Mouse (Mus musculus) hindbrain, embryonic 10.5 days (tissue): ENCODE results near the gene Olfr796. TPM values are rescaled to one million over a fixed set of nuclear protein-coding genes. Genes with fewer than 3 reads are reported as not detected.

Experiments
- DNase-seq: peaks from one replicate; pipeline ENCODE4 v3.0.0-alpha.2; 2017; ENCODE audit warnings: low spot score
- H3K27ac ChIP-seq: fragments of 300-500 bp; sonication (generic); 2 replicates; pipeline ENCODE4 v1.5.1; 2016; ENCODE audit warnings: mild to moderate bottlenecking, moderate library complexity
- H3K27me3 ChIP-seq: fragments of 300-500 bp; sonication (generic); 2 replicates; pipeline ENCODE4 v1.6.1; 2016; ENCODE audit warnings: mild to moderate bottlenecking; ENCODE audit not compliant: poor library complexity, insufficient read depth, severe bottlenecking
- H3K36me3 ChIP-seq: fragments of 300-500 bp; sonication (generic); 2 replicates; pipeline ENCODE4 v1.6.1; 2016; ENCODE audit warnings: mild to moderate bottlenecking, moderate library complexity
- H3K4me1 ChIP-seq: fragments of 300-500 bp; sonication (generic); replicated peaks from 2 replicates; pipeline ENCODE4 v1.6.1; 2016; ENCODE audit warnings: mild to moderate bottlenecking
- H3K4me3 ChIP-seq: fragments of 300-500 bp; sonication (generic); 2 replicates; pipeline ENCODE4 v1.5.1; 2016; ENCODE audit warnings: mild to moderate bottlenecking, moderate library complexity
- H3K9me3 ChIP-seq: fragments of 300-500 bp; sonication (generic); 2 replicates; pipeline ENCODE4 v1.6.1; 2016; ENCODE audit warnings: mild to moderate bottlenecking, moderate library complexity
- WGBS: fragments of 180-500 bp; shearing (Covaris S2); methylation state at CpG from one replicate; pipeline ENCODE4 v1.1.7; 2016; 5-methylcytosine and 5-hydroxymethylcytosine counted together
- polyA plus RNA-seq: library from polyadenylated mRNA; unstranded; fragments of >200 nt; fragmentation: Nextera tagmentation; extraction: Ambion mirVana; gene quantifications from 2 replicates; pipeline ENCODE4 v1.2.1, GENCODE M21; 2016

Gene Olfr796
- not detected in 2 replicates for polyA plus RNA-seq

DNA sequence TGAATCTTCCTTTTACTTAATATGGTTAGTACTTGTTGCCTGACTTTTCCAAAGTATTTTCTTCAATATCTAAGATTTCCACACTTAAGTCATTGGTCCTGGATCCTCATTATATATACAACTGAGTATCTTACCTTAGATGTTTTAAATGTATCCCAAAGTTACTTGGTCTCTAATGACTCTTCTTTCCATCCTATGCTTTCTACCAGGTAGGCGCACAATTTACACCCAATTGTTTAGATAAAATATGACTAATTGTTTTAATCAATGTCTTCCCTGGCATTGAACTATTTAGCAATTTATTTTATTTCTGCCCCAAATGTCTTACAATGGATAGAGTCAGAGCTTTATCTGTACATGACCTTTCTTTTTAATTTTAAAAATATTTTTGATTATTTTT is at the start of gene Olfr796:
Gene Olfr796 (minus strand): TSS at position 101 of the 400 bp plus-strand sequence.
- Histone ChIP-seq H3K4me1 (no peaks in the 10 kb centered on the region), H3K4me3 (no peak within 1 kb of the TSS), H3K27ac (no peak within 1 kb of the TSS), H3K9me3 (no peaks in the 10 kb centered on the region), H3K36me3 (no peaks in the 10 kb centered on the region), H3K27me3 (no peaks in the 10 kb centered on the region)
- WGBS, result 93% methylated on average over 1 of the region's 1 CpGs
- no peak for DNase-seq

GRCm38 (mm10) chr10:129657394-129657793 is 45.0 kb upstream of the Olfr796 start, which contains the start of gene Olfr800:
Gene Olfr800 (plus strand): TSS chr10:129657694.
- DNase-seq, result no peak
- Histone ChIP-seq H3K36me3 (no peaks in the 10 kb centered on the region), H3K4me1 (no peaks in the 10 kb centered on the region), H3K9me3 (no peaks in the 10 kb centered on the region), H3K27ac (no peak within 1 kb of the TSS), H3K27me3 (no peaks in the 10 kb centered on the region), H3K4me3 (no peak within 1 kb of the TSS)

DNA sequence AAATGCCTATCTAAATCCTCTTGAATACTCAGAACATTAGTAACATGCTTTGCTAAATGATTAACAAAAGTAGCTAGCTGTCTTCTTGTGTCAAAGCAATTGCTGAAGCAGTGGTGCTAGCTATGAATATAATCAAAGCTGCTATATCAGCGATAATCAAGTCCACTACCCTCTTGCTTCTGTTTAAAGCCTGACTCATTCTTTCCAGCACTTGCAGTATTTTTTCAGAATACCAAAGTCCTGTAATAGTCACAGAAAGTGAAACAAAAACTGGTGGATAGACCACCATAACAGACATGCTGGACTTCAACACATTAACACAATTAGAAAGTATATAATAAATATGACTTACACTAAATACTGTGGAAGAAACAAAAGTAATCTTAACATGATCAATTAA is 39.4 kb upstream of the Olfr796 start:
- no peak overlapping the region for H3K4me3 ChIP-seq
- no peaks in the 10 kb centered on the region for H3K36me3 ChIP-seq
- no peak overlapping the region for H3K27ac ChIP-seq
- no peaks in the 10 kb centered on the region for H3K27me3 ChIP-seq
- 79% methylated on average over 1 of the region's 1 CpGs for WGBS
- DNase-seq, result no peak
- no peaks in the 10 kb centered on the region for H3K9me3 ChIP-seq
- no peaks in the 10 kb centered on the region for H3K4me1 ChIP-seq

DNA sequence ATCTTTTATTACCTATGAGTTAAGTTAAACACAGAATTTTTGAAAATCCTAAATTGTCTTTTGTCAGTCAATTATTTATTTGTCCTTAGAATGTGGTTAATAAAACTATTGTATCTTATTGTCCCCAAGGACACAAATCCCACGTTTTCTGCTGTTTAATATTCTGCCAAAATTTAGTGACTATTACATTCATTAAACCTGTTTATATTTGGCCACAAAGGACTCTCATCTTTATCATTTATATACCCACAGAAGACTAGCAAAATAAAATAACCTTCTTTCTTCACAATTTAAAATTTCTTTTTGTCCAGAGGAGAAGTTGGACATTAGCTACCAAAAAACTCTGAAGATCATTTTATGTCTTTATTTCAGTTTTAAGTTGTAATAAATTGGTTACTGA is 24.8 kb upstream of the Olfr796 start, which contains the start of gene Olfr799:
Gene Olfr799 (plus strand): TSS at position 301 of the 400 bp plus-strand sequence.
- DNase-seq, result no peak
- no peaks in the 10 kb centered on the region for H3K9me3 ChIP-seq
- H3K27ac ChIP-seq, result no peak within 1 kb of the TSS
- H3K4me3 ChIP-seq, result no peak within 1 kb of the TSS
- 48% methylated on average over 1 of the region's 1 CpGs for WGBS
- no peaks in the 10 kb centered on the region for H3K27me3 ChIP-seq
- no peaks in the 10 kb centered on the region for H3K4me1 ChIP-seq
- H3K36me3 ChIP-seq, result no peaks in the 10 kb centered on the region

GRCm38 (mm10) chr10:129627834-129628233 is 15.5 kb upstream of the Olfr796 start, which contains the start of gene Olfr798:
Gene Olfr798 (minus strand): TSS chr10:129627934.
- H3K9me3 ChIP-seq, result no peaks in the 10 kb centered on the region
- H3K27ac ChIP-seq, result no peak within 1 kb of the TSS
- H3K4me3 ChIP-seq, result no peak within 1 kb of the TSS
- H3K36me3 ChIP-seq, result no peaks in the 10 kb centered on the region
- H3K4me1 ChIP-seq, result no peaks in the 10 kb centered on the region
- no peaks in the 10 kb centered on the region for H3K27me3 ChIP-seq
- DNase-seq, result no peak
- WGBS, result 88% methylated on average over 1 of the region's 1 CpGs

DNA sequence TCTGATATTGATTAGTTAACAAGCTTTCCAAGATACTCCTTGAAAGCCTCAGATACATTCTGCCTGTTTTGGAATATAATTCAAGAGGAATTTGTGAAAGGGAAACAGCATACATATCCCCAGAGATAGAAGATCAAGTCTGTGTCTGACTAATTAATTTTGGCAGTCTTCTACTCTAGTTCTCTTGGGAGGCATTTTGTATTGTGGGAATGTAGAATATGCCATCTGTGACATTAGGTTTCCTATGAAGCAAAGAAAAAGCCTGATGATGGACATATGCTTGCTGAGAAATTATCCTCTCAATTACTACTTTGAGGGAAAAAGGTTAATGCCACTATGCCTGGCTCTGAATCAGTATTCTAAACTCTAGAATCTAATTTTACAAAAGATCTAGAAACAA is 10.9 kb upstream of the Olfr796 start:
- Histone ChIP-seq H3K4me1 (no peaks in the 10 kb centered on the region), H3K27me3 (no peaks in the 10 kb centered on the region), H3K36me3 (no peaks in the 10 kb centered on the region), H3K4me3 (no peak overlapping the region), H3K27ac (no peak overlapping the region), H3K9me3 (no peaks in the 10 kb centered on the region)
- DNase-seq, result no peak

DNA sequence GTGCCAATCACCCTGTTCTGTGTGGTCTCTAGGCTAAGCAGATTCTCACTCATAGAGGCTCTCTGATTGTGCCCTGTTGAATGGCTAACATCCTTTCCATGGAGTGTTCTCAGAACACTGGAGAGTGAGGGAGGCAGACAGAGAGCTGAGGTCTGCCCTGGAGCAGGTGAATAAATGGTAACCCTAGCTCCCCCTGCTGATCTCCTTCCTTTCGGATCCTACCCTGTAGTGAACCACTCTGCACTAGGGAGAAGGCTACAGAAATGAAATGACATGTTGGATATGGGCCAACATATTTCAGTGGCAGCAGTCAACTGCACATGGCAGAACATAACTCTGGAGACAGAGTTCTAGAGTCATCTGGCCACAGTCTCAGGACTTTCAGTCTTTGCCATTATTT is 9.4 kb upstream of the Olfr796 start:
- no peak for DNase-seq
- H3K4me3 ChIP-seq, result no peak overlapping the region
- H3K4me1 ChIP-seq, result no peaks in the 10 kb centered on the region
- no peaks in the 10 kb centered on the region for H3K27me3 ChIP-seq
- H3K9me3 ChIP-seq, result no peaks in the 10 kb centered on the region
- no peak overlapping the region for H3K27ac ChIP-seq
- WGBS, result 14% methylated on average over 1 of the region's 1 CpGs
- no peaks in the 10 kb centered on the region for H3K36me3 ChIP-seq

GRCm38 (mm10) chr10:129577066-129577465 is 35.3 kb downstream of the Olfr796 start:
- WGBS, result 74% methylated on average over 1 of the region's 1 CpGs
- DNase-seq, result no peak
- H3K4me3 ChIP-seq, result no peak overlapping the region
- H3K27me3 ChIP-seq, result no peaks in the 10 kb centered on the region
- no peaks in the 10 kb centered on the region for H3K9me3 ChIP-seq
- no peak overlapping the region for H3K27ac ChIP-seq
- no peaks in the 10 kb centered on the region for H3K4me1 ChIP-seq
- no peaks in the 10 kb centered on the region for H3K36me3 ChIP-seq

DNA sequence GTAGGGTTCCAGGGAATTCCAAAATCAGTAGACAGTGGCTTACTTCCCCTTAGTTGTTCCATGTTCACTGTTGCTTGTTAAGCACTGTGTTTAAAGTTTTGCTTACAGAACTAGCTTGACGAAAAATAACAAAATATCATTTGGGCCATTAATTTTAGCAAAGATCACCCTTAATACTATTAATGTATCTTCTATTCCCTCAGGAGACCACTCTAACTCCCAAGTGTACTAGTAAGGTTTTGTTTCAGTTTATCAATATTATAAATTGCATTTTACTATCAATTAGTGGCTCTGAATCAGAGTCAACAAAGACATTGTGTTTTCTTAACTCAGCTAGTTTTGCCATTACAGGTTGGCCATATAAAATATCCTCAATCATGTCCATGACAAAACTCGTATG is 45.0 kb downstream of the Olfr796 start, which contains the start of gene Olfr794:
Gene Olfr794 (plus strand): TSS at position 301 of the 400 bp plus-strand sequence.
- no peak within 1 kb of the TSS for H3K4me3 ChIP-seq
- H3K27me3 ChIP-seq, result no peaks in the 10 kb centered on the region
- H3K27ac ChIP-seq, result no peak within 1 kb of the TSS
- H3K4me1 ChIP-seq, result no peaks in the 10 kb centered on the region
- H3K9me3 ChIP-seq, result no peaks in the 10 kb centered on the region
- WGBS, result 82% methylated on average over 2 of the region's 2 CpGs
- no peak for DNase-seq
- no peaks in the 10 kb centered on the region for H3K36me3 ChIP-seq

Other genes with a start within 250 kb of the Olfr796 start
- gene Olfr784, start 228.5 kb downstream of the Olfr796 start, polyA plus RNA-seq, result 0.08 TPM in 1 of 2 replicates, not detected in the other
- gene Olfr785, start 207.1 kb downstream of the Olfr796 start, polyA plus RNA-seq, result not detected in 2 replicates
- not detected in 2 replicates for gene Olfr786, start 185.3 kb downstream of the Olfr796 start, polyA plus RNA-seq
- not detected in 2 replicates for gene Olfr787, start 150.7 kb downstream of the Olfr796 start, polyA plus RNA-seq
- gene Olfr788, start 141.6 kb downstream of the Olfr796 start, polyA plus RNA-seq, result not detected in 2 replicates
- gene Olfr789, start 127.8 kb downstream of the Olfr796 start, polyA plus RNA-seq, result not detected in 2 replicates
- gene Olfr790, start 114.1 kb downstream of the Olfr796 start, polyA plus RNA-seq, result not detected in 2 replicates
- not detected in 2 replicates for gene Olfr791, start 90.8 kb downstream of the Olfr796 start, polyA plus RNA-seq
- not detected in 2 replicates for gene Olfr792, start 73.4 kb downstream of the Olfr796 start, polyA plus RNA-seq
- gene Olfr794, start 44.9 kb downstream of the Olfr796 start, polyA plus RNA-seq, result not detected in 2 replicates
- gene Olfr798, start 15.4 kb upstream of the Olfr796 start, polyA plus RNA-seq, result not detected in 2 replicates
- not detected in 2 replicates for gene Olfr799, start 24.9 kb upstream of the Olfr796 start, polyA plus RNA-seq
- not detected in 2 replicates for gene Olfr800, start 45.1 kb upstream of the Olfr796 start, polyA plus RNA-seq
- gene Olfr801, start 61.3 kb upstream of the Olfr796 start, polyA plus RNA-seq, result not detected in 2 replicates
- gene Olfr802, start 75.6 kb upstream of the Olfr796 start, polyA plus RNA-seq, result not detected in 2 replicates
- gene Olfr803, start 81.7 kb upstream of the Olfr796 start, polyA plus RNA-seq, result not detected in 2 replicates
- not detected in 2 replicates for gene Olfr804, start 90.6 kb upstream of the Olfr796 start, polyA plus RNA-seq
- not detected in 2 replicates for gene Olfr805, start 116.8 kb upstream of the Olfr796 start, polyA plus RNA-seq
- gene Olfr806, start 129.4 kb upstream of the Olfr796 start, polyA plus RNA-seq, result not detected in 2 replicates
- gene Olfr807, start 145.2 kb upstream of the Olfr796 start, polyA plus RNA-seq, result not detected in 2 replicates
- gene Olfr808, start 152.9 kb upstream of the Olfr796 start, polyA plus RNA-seq, result not detected in 2 replicates
- not detected in 2 replicates for gene Olfr809, start 162.1 kb upstream of the Olfr796 start, polyA plus RNA-seq
- gene Olfr810, start 182.3 kb upstream of the Olfr796 start, polyA plus RNA-seq, result not detected in 2 replicates
- gene Olfr811, start 191.8 kb upstream of the Olfr796 start, polyA plus RNA-seq, result not detected in 2 replicates
- gene Olfr812, start 233.5 kb upstream of the Olfr796 start, polyA plus RNA-seq, result not detected in 2 replicates
- gene Olfr813, start 242.8 kb upstream of the Olfr796 start, polyA plus RNA-seq, result not detected in 2 replicates